Mouse (Mus musculus): ENCODE measurements around the gene Acat3. TPM values are rescaled to one million over a fixed set of nuclear protein-coding genes. Genes with fewer than 3 reads are reported as not detected.
"Not testable (repeated sequence)": the region's sequence is repeated elsewhere in the genome, so short reads cannot be mapped to it uniquely, and the experiment has no call there.

Gene Acat3
- polyA plus RNA-seq, 1 experiment from 2014 or later, result 1.0 TPM

DNA sequence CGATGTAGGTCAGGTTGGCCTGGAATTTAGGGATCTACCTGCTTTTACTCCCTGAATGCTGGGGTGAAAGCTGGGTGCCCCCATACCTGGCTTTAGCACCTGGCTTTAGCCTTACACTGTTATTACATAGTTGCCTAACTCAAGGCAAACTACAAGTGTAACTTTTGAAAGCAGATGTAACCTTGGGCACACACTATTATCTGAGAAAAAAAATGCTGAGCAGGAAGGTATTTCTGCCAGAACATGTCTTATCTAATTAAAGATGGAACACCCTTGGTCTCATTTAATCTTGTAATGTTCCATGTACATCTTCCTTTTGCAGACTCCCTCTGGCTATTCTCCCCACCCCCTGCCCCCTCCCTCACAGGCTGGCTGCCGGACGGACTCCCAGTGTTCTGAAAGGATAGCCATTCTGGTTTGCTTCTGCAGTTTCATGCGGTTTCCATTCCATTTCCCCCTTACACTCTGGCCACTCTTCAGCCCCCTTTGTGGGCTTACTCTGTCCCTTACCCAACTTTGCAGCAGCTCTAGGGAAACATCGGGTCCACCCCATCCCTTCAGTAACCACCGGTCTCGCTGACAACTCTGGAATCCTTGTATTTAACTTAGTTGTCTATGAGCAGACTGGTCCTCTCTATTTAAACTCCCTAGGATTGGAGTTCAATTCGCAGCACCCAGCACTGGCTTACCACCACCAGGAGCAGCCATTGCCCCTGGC, 1.3 kb upstream of the Acat3 start:
- no peak overlapping the region for H3K9ac ChIP-seq
- peaks cover 40% of the 10 kb centered on the region for H3K36me3 ChIP-seq
- no peaks in the 10 kb centered on the region for H3K27me3 ChIP-seq
- no peak overlapping the region for H3K4me3 ChIP-seq
- no peak overlapping the region for H3K27ac ChIP-seq
- H3K4me2 ChIP-seq (replicated peaks), result no peak overlapping the region
- no peak for ATAC-seq (ENCODE audit: low FRiP score, low read depth)
- no peaks in the 10 kb centered on the region for H3K9me3 ChIP-seq
- WGBS, result 74% methylated on average over 8 of the region's 8 CpGs
- H3K4me1 ChIP-seq, result peaks cover 9% of the 10 kb centered on the region

DNA sequence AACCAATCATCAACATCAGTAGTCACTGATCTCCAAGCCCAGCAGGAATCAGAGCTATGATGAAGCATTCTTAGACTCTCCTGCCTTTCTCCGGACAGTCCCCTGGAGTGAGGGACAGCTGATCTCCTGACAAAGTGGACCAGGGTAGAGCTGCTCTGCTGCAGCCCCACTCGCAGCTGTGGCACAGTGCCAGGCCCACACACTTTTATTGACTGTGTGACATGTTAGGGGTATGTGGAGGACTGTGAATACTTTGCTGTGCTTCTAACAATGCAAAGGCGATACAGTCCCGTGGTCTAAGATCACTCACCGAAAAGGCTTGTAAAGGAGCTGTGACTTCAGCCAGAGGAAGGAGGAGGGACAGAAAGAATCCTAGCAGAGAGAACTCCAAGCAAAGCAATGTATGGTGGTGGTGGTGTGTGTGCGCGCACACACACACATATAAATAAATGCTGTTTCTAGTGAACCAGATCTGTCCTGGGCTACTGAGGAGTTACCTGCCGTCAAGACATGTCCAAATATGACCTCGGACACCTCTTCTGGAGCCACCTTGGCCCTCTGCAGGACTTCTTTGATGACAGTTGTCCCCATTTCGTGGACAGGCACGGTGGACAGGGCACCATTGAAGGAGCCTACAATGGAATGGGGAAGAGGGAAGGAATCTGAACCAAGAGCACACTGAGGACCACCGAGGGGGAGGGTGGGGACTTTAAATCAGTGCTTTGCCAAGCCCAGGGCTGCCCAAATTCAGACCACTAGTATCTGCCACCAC, 837 bp downstream of the Acat3 start:
- Histone ChIP-seq H3K4me3 (peak overlapping the region; percentile 35), H3K4me2 (replicated peaks) (peak overlapping the region; percentile 65), H3K9ac (peak overlapping the region; percentile 54; the same call in 1 of the 2 replicates), H3K36me3 (peaks cover 21% of the 10 kb centered on the region)
- not testable (repeated sequence) for H3K4me1 ChIP-seq, H3K27ac ChIP-seq, H3K27me3 ChIP-seq, H3K9me3 ChIP-seq
- 0 out of 2 replicates have a peak, but pooled peaks have one; percentile 24 for ATAC-seq (ENCODE audit: low FRiP score, low read depth)
- WGBS, result 51% methylated on average over 4 of the region's 12 CpGs

DNA sequence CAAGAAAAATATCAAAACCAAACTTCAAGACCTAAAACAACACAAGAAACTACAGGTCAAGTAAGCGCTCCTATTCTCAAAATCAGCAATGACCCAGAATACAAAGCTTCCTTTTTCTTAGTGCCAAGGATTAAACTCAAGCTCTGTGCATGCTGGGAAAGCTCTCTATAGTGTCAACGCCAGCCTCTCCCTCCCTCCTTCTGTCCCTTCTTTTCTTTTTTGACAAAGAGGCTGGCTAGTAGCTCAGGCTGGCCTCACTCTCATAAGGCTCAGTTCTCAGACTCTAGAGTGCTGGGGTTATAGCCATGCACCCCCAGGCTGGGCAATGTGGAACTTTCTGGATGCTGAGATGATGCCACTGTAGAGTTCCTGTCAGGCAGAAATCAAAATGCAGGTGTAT, 2.3 kb downstream of the Acat3 start:
- no peak overlapping the region for H3K4me2 ChIP-seq (replicated peaks)
- peaks cover 10% of the 10 kb centered on the region for H3K36me3 ChIP-seq
- H3K4me1 ChIP-seq, result peaks cover 9% of the 10 kb centered on the region
- 62% methylated on average over 2 of the region's 2 CpGs for WGBS
- no peak overlapping the region for H3K4me3 ChIP-seq
- H3K27me3 ChIP-seq, result no peaks in the 10 kb centered on the region
- H3K9me3 ChIP-seq, result no peaks in the 10 kb centered on the region
- no peak overlapping the region for H3K9ac ChIP-seq
- H3K27ac ChIP-seq, result no peak overlapping the region
- ATAC-seq (ENCODE audit: low FRiP score, low read depth), result no peak

DNA sequence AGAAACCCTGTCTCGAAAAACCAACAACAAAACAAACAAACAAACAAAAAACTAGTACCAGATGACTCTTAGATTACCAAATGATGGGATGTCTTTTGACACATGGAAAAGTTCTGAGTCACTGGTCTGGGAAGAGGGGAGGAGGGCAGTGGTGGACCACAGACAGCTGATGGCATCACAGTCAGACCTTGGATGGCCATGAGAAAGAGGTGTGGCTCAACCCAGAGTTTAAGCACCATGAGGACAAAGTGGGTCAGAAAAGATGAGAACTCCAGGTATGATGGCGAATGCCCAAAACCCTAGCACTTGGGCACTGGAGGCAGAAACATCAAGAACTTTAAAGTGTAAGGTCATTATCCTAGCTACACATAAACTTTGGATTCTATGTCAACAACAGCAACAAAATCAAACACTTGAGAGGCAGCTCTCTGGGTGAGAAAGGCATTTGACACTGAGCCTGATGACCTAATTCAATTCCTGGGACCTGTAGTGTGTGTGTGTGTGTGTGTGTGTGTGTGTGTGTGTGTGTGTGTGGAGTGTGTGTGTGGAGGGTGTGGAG, 2.9 kb downstream of the Acat3 start:
- Histone ChIP-seq H3K4me3 (no peak overlapping the region), H3K27ac (no peak overlapping the region), H3K36me3 (peaks cover 4% of the 10 kb centered on the region), H3K4me2 (replicated peaks) (no peak overlapping the region), H3K4me1 (peaks cover 9% of the 10 kb centered on the region), H3K27me3 (no peaks in the 10 kb centered on the region), H3K9me3 (no peaks in the 10 kb centered on the region), H3K9ac (no peak overlapping the region)
- WGBS, result 77% methylated on average over 2 of the region's 2 CpGs
- ATAC-seq (ENCODE audit: low FRiP score, low read depth), result no peak

DNA sequence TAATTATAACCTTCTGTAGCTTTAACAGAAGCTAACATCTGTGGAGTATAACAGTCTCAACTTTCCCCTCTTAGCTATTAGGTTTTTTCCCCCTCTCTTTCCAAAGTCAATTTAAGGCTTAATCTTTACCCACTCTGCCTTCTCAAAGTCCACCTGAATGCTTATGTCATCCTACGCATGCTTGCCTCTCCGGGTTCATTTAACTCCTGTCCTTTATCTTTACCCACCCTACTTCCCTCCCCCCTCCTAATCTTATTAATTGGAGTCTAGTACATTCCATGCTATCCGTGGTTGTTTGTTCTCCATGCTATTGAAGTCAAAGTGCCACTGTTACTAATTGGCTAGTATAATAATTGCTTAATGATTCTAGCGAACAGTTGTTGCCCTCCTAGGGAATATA, 4.7 kb downstream of the Acat3 start:
- H3K9ac ChIP-seq, result no peak overlapping the region
- H3K9me3 ChIP-seq, result no peaks in the 10 kb centered on the region
- WGBS, result 50% methylated on average over 4 of the region's 4 CpGs
- no peak overlapping the region for H3K4me3 ChIP-seq
- peaks cover 8% of the 10 kb centered on the region for H3K4me1 ChIP-seq
- H3K36me3 ChIP-seq, result no peaks in the 10 kb centered on the region
- H3K27me3 ChIP-seq, result no peaks in the 10 kb centered on the region
- no peak overlapping the region for H3K27ac ChIP-seq
- no peak for ATAC-seq (ENCODE audit: low FRiP score, low read depth)
- H3K4me2 ChIP-seq (replicated peaks), result no peak overlapping the region

DNA sequence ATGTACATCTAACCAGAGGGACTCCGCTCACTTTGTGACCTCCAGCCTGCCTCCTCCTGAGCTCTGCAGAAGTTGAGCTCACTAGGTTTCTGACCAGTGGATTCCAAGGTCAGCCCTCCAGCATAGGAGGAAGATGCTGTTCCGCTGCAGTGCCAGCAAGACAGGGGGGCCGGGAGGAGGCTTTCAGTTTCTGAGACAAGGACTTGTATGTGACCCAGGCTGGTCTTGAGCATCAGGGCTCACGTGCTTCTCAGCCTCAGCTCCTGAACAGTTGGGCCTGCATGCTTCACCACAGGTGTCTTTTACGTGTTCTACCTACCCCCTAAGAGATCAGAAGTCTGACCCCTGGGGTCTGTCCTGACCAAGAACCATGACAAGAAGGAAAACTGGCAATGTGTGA, 8.8 kb downstream of the Acat3 start:
- not testable (repeated sequence) for H3K9me3 ChIP-seq; H3K27ac ChIP-seq; H3K27me3 ChIP-seq; H3K4me2 ChIP-seq (replicated peaks); H3K36me3 ChIP-seq; H3K4me3 ChIP-seq; H3K4me1 ChIP-seq; H3K9ac ChIP-seq; ATAC-seq (ENCODE audit: low FRiP score, low read depth)
- 87% methylated on average over 5 of the region's 5 CpGs for WGBS

DNA sequence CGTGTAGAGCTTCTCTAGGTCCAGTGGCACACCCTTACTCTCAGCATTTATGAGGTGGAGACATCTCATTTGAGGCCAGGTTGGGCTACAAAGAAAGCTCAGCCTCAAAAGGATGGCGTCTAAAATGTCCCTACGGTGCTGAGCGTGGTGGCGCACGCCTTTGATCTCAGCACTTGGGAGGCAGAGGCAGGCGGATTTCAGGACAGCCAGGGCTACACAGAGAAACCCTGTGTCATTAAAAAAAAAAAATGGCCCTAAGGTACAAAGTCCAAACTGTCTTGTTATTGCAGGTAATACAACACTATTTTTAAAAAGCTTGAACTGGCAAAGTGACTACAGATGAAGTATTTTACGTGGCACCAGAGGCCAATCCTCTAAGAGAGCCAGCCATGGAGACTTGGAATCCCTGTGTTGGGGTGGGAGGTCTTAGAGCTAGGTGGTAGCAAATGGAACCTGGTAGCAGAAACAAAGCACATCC, 14.7 kb downstream of the Acat3 start:
- Histone ChIP-seq H3K36me3 (peaks cover 59% of the 10 kb centered on the region), H3K9me3 (no peaks in the 10 kb centered on the region), H3K9ac (no peak overlapping the region), H3K4me3 (no peak overlapping the region), H3K27ac (no peak overlapping the region), H3K27me3 (no peaks in the 10 kb centered on the region), H3K4me1 (no peaks in the 10 kb centered on the region), H3K4me2 (replicated peaks) (no peak overlapping the region)
- 88% methylated on average over 8 of the region's 8 CpGs for WGBS
- no peak for ATAC-seq (ENCODE audit: low FRiP score, low read depth)

DNA sequence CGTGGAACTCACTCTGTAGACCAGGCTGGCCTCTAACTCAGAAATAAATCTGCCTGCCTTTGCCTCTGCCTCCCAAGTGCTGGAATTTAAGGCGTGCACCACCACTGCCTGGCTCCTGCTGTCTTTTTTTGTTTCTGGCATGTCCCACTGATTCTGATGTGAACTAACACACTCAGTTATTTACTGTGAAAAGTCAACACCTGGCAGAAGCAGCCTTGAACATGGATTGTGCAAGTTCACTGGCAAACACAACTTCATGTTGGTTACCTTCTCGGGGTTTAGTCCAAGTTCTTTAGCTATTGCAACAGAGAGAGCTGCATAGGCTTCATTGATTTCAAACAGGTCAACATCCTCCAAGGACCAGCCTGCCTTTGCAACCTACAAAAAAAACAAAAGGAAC, 15.4 kb downstream of the Acat3 start:
- Histone ChIP-seq H3K4me1 (no peaks in the 10 kb centered on the region), H3K27ac (no peak overlapping the region), H3K36me3 (peaks cover 67% of the 10 kb centered on the region), H3K4me2 (replicated peaks) (no peak overlapping the region), H3K9me3 (no peaks in the 10 kb centered on the region), H3K27me3 (no peaks in the 10 kb centered on the region), H3K9ac (no peak overlapping the region), H3K4me3 (no peak overlapping the region)
- ATAC-seq (ENCODE audit: low FRiP score, low read depth), result no peak
- 89% methylated on average over 3 of the region's 3 CpGs for WGBS

DNA sequence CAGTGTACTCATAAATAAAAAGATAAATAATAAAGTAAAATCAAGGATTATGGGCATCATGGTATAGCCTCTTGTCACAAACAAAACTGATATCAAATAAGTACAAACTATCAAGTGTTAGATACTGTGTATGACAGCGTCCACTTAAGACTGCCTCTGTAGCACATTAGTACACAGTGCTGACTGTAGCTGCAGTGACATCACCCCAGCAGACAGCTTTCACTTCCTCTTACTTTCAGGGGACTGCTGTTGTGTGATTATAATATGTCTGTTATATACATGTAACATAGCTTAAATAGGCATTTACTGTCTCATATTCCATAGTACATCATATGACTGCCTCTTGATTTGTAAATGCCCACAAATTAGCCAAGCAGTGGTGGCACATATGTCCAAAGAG, 19.3 kb downstream of the Acat3 start:
- WGBS, result 98% methylated on average over 1 of the region's 1 CpGs
- ATAC-seq (ENCODE audit: low FRiP score, low read depth), result no peak
- Histone ChIP-seq H3K4me2 (replicated peaks) (no peak overlapping the region), H3K9ac (no peak overlapping the region), H3K36me3 (peaks cover 71% of the 10 kb centered on the region), H3K4me3 (no peak overlapping the region), H3K4me1 (peaks cover 8% of the 10 kb centered on the region), H3K27me3 (no peaks in the 10 kb centered on the region), H3K27ac (no peak overlapping the region), H3K9me3 (no peaks in the 10 kb centered on the region)

DNA sequence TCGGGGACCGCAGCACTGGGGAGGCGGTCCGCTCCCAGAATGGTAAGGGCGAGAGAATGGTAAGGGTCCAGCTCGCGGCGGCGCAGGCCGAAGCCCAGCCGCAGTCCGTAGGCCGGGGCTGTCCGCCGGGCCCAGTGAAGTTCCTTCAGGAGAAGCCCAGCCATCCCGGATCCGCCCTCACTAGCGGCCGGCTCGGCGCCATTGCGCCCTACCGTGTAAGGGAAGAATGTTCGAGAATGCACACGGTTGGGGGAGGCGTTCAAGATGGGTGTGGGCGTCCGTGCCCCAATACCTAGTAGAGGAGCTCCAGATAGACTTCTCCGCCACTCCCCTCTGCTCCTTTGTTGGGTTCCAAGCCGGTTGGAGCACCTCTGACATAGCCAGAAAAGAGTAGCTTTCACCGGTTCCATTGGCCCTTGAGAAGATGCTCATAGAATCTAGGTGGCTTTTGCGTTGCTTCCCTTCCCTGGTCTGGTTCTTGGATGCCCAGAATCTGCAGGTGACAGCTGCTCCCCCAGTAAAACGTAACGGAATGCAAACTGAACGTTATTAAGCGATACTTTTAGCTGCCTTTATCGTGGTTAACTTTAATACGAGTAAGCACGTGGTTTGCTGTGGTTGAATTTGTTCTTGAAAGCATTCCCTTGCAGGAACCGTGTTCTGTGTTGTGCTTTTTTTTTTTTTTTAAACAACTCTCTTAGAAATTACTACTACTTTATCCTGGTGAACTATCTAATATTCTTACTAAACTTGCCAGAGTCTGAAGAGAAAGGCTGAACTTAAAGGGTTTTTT, 23.6 kb downstream of the Acat3 start:
- Histone ChIP-seq H3K4me1 (peaks cover 15% of the 10 kb centered on the region), H3K36me3 (peaks cover 53% of the 10 kb centered on the region)
- ATAC-seq (ENCODE audit: low FRiP score, low read depth), result peak; percentile 53

GRCm38 (mm10) chr17:12915881-12916583, 24.4 kb downstream of the Acat3 start, which contains the start of gene Mrpl18:
Gene Mrpl18 (minus strand): TSS chr17:12916345.
- H3K9ac ChIP-seq, result peak within 1 kb of the TSS; percentile 97
- H3K36me3 ChIP-seq, result peaks cover 54% of the 10 kb centered on the region
- H3K4me1 ChIP-seq, result peaks cover 15% of the 10 kb centered on the region
- H3K4me3 ChIP-seq, result peak within 1 kb of the TSS; percentile 75
- under 1% methylated on average over 56 of the region's 56 CpGs for WGBS
- no peaks in the 10 kb centered on the region for H3K27me3 ChIP-seq
- peak; percentile 100 for ATAC-seq (ENCODE audit: low FRiP score, low read depth)
- no peaks in the 10 kb centered on the region for H3K9me3 ChIP-seq
- H3K27ac ChIP-seq, result peak within 1 kb of the TSS; percentile 91
- peak within 1 kb of the TSS; percentile 93 for H3K4me2 ChIP-seq (replicated peaks)

More for the DNA sequence above, 23.6 kb downstream of the Acat3 start:
- WGBS, result under 1% methylated on average over 39 of the region's 40 CpGs
- Histone ChIP-seq H3K27me3 (no peaks in the 10 kb centered on the region), H3K4me2 (replicated peaks) (peak overlapping the region; percentile 81), H3K4me3 (peak overlapping the region; percentile 75), H3K27ac (peak overlapping the region; percentile 91), H3K9me3 (no peaks in the 10 kb centered on the region), H3K9ac (peak overlapping the region; percentile 97)

All from limb, embryonic 13.5 days (tissue).